Mouse (Mus musculus): ENCODE data around the gene Telo2.

Gene Telo2

DNA sequence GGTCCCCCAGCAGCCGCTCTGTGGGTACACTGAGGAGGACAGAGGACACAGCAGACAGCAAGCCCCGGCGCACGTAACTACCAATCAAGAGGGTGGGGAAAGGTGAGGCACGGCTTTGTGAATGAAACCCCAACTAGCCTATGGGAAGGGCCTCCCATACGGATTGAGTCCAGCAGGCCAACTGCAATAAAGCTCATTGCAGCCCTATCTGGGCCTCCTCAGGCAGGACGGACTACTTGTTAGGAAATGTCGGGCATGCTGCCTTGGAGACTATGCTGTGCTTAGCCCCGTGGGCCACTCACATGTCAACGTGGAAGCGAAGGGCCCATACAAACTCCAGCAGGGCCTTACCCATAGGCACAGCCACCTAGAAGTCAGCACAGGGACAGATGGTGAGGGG lies 14.4 kb downstream of the Telo2 start:
- no peak for DNase-seq (ENCODE audit: low spot score in 2 of 2)

DNA sequence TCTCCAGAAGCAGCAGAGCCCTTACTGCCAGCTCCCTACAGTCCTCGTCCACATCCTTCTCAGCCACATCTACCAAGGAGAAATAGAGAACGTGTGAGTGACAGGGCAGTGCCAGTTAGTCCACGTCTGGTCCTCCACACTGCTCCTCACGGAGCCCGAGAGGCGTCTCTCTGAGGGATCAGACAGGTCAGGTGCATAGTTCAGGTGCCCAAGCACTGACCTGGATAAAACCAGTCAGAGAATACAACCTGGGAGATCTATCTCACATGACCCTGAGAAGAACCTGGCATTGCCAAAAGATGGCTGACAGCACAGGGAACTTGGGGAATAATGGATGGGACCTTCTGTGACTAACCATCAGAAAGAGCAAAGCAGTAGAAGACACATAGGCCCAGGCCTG lies 15.7 kb downstream of the Telo2 start:
- DNase-seq (ENCODE audit: low spot score in 2 of 2) = no peak

DNA sequence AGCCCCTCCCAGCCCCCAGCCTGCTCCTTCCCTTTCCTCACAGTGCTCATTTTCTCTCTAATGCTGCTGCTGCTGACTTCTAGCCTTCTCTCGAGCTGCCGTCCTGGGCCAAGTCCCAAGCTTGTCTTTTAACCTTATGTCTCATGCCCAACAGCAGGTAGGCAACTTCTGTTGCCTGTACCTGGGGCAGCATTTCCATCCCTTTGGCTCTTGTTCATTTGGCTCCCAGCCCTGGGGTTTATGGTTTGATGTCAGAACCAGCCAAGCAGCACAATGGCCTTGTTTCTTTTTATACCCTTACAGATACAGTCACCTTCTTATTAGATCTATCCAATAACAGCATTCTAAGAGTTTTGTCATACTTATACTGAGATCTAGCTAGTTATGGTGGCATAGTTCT lies 19.5 kb downstream of the Telo2 start:
- DNase-seq (ENCODE audit: low spot score in 2 of 2) = no peak

DNA sequence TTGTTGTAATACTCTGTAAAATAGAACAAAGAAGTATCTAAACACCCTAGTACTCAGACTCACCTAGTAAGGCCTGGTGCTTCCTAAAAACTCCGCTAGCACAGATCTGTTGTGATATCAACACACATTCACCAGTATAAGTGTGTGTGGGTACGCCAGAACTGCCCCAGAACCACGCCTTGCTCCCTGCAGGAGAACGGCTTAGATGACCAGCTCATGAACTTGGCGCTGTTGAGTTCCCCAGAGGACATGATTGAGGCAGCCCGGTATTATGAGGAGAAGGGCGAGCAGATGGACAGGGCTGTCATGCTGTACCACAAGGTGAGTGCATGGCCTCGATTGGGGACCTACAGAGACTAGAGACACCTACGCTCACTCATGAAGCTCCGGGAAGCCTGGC lies 25.3 kb downstream of the Telo2 start:
- DNase-seq (ENCODE audit: low spot score in 2 of 2) = no peak

DNA sequence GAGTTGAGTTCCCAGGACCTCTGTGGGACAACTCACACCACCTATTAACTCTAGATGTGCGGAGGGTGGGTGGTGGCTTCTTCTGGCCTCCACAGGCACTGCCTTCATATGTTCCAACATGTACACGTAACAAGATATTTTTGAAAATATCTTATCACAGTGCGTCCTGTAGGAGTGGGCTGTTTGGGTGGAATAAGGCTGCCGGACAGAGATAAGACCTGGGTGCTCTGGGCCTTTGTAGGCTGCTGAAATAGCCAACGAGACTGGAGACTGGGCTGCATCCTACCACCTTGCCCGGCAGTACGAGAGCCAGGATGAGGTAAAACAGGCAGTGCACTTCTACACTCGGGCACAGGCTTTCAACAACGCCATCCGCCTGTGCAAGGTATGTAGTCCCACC lies 26.6 kb downstream of the Telo2 start:
- DNase-seq (ENCODE audit: low spot score in 2 of 2) = no peak

DNA sequence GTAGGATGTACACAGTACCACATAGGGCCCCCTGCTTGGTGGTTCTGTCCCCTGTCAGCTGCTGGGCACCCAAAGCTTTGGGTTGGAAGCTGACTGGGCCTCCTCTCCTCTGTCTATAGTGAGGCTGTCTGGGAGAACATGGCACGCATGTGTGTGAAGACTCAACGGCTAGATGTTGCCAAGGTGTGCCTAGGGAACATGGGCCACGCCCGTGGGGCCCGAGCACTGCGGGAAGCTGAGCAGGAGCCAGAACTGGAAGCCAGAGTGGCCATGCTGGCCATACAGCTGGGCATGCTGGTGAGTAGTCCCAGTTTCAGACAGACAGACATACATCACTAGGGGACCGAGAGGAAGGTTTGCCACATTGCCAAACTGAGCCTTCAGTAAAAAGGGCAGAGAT lies 29.0 kb downstream of the Telo2 start:
- no peak for DNase-seq (ENCODE audit: low spot score in 2 of 2)

DNA sequence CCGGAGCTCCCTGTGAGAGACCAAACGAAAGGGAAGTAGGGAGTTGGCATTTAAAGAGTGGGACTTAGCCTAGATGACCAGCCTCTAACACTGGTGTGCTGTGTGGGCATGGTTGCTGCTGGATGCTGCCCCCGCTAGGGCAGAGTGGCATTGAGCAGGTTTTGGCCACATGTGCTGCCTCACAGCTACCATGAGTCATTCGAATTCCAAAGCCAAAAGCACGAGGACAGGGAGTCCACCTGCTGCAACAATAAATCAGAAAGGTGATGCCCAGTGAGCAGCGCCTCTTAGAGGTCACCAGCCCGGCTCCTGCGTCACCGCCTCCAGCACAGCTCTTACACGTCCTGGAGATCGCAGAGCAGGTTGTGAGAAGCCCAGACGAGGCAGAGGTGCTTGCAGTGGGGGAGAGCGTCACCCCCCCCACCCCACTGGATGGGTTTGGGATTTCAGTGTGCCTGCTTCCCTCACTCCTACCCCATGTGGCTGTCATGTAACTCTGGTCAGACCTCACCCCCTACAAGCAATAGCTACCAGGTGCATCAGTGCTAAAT lies 30.9 kb downstream of the Telo2 start:
- DNase-seq (ENCODE audit: low spot score in 2 of 2) = no peak

DNA sequence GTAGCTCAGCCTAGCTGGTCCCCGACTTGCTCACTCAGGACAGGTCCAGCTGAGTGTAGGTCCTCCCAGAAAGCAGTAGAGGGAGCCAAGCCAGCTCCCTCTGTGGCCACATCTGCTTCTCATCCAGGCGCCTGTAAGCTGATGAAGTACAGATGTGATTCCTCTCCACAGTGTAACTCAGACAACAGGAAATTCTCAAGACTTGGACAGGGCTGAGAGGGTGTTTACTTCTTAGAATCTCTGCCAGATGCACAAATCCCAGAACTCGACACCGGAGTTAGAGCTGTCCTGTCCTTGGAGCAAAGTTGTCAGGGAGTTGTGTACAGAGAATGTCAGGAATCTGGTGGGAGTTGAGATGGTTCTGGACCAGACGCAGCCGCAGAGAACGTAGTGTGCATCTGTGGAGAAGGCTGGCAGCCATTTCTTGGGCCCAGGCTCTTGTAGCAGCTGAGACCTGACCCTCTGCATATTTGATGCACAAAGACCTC lies 32.3 kb downstream of the Telo2 start, which contains the start of gene Tmem204:
TSS of gene Tmem204 (minus strand) at position 148 of the 488 bp plus-strand sequence.
- no peak for DNase-seq (ENCODE audit: low spot score in 2 of 2)

DNA sequence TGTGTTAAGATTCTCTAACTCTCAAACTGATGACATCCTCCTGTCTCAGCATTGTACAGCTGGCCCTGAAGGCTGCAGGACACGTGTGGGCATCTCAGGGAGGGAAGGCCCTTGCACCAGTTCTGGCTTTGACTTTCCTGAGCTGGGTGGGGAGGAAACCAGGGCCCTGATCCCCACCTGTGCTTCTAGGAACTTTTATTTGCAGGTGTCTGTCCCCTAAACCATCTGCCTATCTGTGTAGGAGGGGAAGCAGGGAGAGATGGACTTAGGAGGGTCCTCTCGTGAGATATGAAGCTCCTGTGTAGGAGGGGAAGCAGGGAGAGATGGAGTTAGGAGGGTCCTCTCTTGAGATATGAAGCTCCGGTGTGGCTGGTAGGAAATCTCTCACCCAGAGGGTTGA lies 32.9 kb downstream of the Telo2 start:
- no peak for DNase-seq (ENCODE audit: low spot score in 2 of 2)

DNA sequence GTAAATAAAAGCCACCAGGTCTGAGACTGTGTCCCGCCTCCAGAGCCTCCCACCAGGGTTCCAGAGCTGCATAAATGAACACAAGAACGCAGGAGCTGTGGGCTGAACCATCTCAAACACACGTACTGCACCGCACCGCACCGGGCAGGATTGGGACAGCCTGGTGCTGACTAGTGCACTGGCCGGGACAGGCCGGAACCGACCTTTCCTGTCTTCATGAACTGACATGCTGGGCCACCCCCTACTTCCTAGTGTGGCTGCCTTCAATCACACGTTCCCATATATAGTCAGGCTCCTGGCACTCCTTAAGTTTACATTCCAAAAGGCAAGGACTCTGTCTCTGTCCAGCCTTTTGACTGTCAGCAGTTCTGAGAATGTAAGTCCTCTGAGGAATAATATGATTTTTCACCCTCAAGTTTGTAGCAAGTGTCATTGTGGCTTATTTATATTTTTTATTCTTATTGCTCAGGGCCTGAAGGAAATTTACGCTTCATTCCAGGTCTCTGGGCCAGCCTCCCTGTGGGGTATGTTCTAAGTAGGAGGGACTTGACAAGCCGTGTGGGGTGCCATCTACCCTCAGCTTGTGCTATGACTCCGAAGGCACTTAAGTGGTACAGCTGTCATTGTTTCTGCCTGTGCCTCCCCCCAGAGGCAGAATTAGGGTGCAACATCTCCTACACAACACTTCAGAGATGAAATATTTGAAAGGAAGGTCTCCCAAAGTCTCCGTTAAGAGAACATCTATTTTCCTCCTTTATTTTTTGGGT lies 33.5 kb downstream of the Telo2 start:
- no peak for DNase-seq (ENCODE audit: low spot score in 2 of 2)

DNA sequence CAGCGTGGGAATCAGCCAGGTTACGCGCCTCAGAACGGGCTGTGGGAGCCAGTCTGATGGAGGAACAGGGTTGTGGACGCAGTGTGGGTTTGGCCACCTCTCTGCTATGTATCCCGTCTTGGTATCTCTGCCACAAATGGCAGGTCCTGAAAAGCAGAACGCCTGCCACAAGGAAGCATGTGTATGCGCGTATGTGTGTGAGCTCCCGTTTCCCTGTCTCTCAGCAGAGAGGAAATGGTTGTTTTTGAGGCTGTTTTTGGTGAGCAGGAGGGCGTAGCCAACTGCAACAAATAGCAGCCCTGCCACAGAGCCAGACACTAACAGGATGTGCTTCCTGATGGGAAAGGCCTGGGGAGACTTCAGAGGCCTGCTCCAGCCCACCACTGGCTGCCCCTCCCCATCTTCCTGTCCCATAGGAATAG lies 34.8 kb downstream of the Telo2 start:
- no peak for DNase-seq (ENCODE audit: low spot score in 2 of 2)

DNA sequence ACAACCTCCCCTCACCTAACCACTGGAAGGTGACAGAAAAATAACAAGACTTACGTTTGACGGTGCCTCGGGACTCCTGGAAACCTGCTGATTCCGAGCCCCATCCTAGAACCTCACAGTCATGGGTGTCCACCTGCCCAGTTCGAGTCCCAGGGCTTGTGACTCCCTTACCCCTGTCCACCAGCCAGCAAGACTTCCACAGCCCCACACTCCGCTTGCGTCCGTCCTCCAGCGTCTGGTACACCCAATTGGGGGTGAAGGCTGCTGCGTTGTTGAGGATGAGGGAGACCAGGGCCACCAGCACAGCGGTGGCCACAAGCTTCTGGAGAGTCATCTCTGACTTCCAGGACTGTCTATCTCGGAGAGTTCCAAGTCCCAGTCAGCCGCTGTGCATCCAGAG lies 35.6 kb downstream of the Telo2 start:
- no peak for DNase-seq (ENCODE audit: low spot score in 2 of 2)

DNA sequence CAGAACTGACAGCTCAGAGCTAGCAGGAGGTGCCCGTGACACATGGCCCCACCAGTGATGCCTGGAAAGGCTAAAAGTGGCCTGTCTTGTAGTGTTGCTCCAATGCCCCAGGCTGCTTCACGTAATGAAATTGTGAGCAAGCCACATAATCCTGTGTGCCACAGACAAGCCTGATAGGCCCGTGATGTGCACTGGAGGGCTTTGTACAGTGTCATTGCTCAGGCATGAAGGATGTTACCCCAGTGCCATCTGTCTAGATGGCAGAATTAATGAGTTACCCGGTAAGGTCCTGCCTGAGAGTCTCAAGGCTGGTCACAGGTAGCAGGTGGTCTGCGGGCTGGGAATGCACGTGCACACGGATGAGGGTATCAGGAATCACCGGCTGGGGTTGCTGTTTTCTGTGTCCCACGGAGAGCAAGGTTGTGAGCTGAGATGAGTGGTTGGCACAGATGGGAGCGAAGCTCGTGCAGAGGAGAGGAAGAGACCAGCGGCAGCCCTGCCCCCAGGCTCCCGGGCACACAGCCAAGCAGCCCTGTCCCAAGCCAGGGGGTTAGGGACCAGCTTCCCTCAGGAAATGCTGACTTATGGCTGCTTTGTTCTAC lies 37.9 kb downstream of the Telo2 start:
- DNase-seq (ENCODE audit: low spot score in 2 of 2) = no peak

DNA sequence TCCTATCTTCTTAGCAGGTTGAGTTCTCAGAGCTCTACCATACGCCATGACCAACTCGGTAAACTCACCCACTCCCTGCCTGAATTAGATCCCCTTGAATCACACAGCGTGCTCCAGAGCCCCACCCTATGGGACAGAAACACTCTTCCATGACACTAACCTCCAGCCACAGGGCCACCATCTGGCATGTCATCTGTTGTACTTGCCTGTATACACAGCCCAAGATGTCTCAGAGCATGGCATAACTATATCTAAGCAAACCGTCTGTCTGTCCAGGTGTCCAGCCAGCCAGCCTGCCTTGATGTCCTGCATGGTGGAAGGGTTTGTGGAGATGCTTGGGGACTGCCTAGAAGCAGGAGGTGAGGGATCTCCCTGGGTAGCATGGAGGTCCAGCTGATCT lies 38.9 kb downstream of the Telo2 start:
- no peak for DNase-seq (ENCODE audit: low spot score in 2 of 2)

DNA sequence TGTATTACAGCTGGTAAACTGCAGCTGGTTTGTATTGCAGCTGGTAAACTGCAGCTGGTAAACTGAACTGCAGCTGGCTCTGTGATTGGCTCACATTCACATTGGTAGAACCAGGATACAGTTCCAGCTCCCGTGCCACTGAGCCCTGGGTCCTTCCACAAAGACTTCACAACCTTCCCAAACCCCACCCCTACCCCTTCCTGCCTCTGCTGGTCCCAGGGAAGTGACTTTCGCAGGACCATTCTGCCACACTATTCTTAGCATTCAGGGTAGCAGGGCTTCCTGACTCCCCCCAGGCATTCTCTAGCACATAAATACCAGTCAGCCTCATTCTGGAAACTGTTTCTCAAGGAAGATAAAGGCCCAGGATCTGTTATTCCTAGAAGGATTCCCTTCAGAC lies 47.1 kb downstream of the Telo2 start:
- no peak for DNase-seq (ENCODE audit: low spot score in 2 of 2)

DNA sequence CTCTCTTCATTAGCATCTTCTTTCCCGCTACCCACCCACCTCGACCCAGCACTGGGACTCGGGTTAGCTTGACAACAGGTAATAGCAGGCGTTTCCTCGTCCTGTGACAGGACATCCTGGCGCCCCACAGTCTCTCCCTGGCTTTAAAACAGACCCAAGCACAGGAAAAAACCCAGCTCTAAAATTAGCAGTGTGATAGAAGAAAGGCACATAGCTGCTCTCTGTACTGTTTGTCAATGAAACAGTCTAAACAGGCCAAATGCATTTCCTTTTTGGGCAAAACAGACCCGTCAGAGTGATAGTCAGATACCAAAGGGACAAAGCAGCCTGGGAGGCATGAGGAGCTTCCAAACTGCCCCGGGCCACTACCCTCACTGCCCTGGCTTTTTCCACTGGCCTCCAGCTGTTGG lies 48.3 kb downstream of the Telo2 start:
- no peak for DNase-seq (ENCODE audit: low spot score in 2 of 2)

DNA sequence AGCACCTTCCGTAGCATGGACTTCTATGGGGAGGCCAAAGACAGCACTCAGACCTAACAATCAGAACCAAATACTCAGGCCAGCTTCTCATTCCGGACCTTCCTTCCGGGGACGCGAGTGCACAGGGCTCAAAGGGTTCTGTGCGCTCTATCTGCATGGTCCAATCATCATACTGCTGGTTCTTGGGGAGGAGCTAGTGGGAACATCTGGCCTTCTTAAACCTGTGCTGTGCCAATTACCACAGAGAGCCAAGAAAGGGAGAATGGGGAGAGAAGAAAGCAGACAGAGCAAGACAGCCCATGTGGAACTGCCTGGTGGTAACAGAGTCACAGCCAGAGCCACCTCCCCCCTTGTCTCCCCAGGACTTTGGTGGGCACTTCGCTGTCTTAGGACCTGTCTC lies 49.2 kb downstream of the Telo2 start:
- no peak for DNase-seq (ENCODE audit: low spot score in 2 of 2)

DNA sequence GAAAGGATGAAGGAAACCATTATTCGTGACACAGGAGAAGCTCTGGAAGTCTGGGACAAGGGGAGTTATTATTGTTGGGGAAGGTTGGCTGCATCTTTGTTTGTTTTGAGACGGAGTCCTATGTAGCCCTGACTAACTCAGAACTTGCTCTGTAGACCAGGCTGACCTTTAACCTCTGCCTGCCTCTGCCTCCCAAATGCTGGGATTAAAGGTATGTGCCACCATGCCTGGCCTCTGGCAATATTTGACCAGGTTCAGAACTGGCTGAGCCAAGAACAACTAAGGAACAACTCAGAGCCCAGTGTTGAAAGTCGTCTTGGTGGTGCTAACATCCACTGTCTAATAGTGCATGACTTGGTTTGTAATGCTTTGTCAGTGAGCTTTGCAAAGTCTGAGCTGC lies 50.6 kb downstream of the Telo2 start:
- no peak for DNase-seq (ENCODE audit: low spot score in 2 of 2)

DNA sequence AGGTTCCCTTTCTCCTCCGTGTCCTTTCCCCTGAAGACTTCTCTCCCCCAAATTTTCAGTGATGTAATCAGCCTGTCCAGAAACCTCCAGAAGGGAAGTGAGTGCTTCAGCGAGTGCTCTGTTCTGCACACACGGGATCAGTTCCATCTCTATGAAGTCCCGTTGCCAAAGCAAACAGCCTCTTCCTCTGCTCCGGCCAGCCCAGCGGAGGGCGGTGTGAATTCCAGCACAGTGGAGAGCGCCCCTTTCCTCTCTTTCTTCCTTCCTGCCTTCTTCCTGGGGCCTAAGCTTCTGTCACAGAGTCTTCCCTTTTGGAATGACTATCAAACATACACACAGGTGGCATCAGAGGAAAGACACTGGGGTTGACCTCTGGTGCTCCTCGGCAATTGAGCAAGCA lies 51.4 kb downstream of the Telo2 start:
- DNase-seq (ENCODE audit: low spot score in 2 of 2) = no peak

DNA sequence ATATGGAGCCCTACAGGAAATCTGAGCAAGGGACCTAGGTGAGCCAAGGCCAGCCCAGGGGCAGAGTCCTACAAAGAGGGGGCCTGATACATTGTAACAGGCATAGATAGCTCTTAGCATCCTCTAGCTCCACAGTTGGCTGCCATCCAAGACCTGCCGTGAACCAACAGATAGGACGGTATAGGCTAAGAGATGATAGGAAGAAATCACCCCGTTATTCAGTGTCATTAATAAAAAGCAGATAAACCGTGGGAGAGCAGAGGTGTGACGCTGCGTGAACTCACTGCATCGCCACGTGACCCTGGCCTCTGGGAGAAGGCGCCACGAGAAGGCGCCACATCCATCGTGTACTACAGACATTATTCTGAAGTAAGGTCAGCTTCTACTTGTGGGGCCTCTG lies 51.9 kb downstream of the Telo2 start:
- DNase-seq (ENCODE audit: low spot score in 2 of 2) = no peak

DNA sequence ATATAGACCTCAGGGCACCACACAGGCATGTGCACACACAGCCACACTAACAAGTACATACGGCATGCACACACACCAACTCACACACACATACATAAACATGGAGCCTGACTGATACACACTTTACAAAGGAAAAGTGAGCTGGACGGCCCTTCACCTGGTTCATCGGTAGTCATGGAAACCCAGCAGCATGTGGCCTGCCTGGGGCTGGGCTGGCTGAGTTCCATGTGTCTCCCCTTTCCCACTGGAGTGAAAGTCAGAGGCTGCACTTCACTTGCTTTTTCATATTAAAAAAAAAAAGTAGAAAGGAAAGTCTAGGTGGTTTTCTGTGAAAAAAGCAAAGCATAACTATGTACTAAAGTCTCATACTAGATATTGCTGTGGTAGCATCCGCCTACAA lies 52.5 kb downstream of the Telo2 start:
- no peak for DNase-seq (ENCODE audit: low spot score in 2 of 2)

DNA sequence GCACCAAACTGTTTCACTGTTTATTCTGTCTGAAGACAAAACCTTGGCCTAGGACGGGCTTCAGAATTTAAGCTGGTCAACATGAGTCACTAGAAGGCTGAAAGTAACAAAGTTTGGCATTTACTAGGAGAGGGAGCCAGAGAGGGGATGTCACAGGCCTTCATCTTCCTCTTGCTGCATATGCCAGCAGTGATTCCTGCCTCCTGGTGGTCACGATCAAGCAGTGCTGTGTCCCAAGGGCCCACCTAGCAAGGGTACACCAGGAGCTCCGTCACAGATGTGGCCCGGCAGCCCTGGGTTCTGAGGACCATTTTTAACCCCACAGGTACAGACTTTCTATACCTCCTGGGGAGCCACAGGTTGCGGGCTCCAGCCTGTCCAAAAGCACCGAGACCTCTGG lies 58.7 kb downstream of the Telo2 start:
- DNase-seq (ENCODE audit: low spot score in 2 of 2) = no peak

DNA sequence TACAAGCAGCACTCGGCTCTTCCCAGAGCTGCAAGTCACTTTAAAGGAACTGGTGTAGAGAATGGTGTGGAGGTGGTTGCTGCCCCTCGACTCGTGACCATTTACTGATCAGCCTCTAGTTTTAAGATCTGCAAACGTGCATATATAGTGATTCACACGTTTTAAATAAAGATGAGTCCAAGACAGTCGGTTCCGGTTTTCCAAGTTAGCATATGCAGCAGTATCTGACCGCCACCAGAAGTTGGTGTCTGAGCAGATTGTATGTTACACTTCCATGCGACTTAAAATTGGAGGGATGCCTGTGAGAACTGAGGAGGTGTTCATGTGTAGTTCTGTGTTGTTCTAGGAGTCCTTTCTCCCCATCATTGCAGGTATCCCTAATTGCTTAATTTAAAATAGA lies 62.5 kb downstream of the Telo2 start:
- no peak for DNase-seq (ENCODE audit: low spot score in 2 of 2)
